Mouse (Mus musculus): ENCODE results near the gene Lrit2.

Gene Lrit2

GRCm38 (mm10) chr14:37112931-37113330, 45.2 kb downstream of the Lrit2 start:
- DNase-seq (ENCODE audit: low read depth) = no peak

DNA sequence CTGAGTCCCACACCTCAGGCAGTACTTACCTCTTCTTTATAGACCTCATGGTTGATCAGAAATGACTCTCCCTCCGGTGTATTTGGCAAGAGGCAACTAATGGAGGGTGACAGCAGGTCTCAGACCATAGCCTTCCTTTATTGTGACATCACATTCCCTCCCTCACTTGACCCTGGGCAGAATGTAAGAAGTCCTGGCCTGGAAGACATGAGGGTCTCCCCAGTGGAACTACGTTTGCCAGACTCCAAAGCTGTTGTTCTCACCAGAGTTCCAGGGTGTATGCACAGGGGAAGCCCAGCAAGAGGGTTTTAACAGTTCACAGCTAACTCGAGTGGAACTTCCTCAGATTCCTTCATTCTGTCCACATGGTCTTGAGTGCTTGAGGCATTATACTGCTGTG, 46.2 kb downstream of the Lrit2 start, which contains the start of gene 2610528A11Rik:
2610528A11Rik (minus strand) TSS at position 101 of the 400 bp plus-strand sequence.
- DNase-seq (ENCODE audit: low read depth) = no peak

- DNase-seq (ENCODE audit: low read depth) = no peak
Observed at GRCm38 (mm10) chr14:37119233-37119632, 51.5 kb downstream of the Lrit2 start.

All from c-Kit-positive CD71-positive TER-119-negative erythroid progenitor cells, embryonic 14.5 days (primary cell).